Mouse (Mus musculus): ENCODE results near the gene Vmn2r110.

Vmn2r110 gene

DNA sequence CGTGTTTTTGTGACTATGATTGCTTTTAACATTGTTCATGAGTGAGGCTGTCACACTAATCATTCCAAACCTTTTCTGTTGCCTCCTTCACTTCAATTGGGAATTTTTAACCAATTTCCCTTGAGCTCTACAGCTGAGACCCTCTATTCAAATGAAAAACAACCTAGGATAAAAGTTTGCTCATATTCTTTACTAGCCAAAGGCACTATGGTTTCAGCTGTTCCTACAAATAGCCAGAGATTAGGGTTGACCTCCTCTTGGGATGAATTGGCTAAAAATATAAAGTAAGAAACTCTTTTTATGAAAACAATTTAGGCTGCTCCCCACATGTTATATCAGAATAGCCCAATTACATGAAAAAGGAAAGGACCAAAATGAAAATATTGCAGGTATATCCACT lies at the start of gene Vmn2r110:
Gene Vmn2r110, minus strand, starts transcription at position 101 of the 400 bp plus-strand sequence.
- no peak for DNase-seq (ENCODE audit: low spot score)

DNA sequence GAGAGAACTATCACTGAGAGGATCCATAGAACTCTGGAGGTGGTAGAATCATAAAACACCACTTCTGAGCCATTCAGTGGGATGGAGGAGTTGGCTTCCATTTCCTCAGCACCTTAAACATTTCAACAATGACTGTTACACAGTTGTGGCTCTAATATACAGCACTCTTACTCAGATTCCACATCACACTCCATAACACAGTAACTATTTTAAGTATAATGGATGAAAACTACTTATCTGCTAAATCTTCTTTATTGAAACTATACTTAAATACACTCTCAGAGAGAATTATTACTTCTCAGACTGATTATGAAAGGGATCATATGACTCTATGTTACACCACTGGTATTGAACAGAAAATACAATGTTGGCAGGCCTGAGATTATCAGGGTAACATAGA lies 28.6 kb upstream of the Vmn2r110 start, which contains the start of gene Fpr-rs3:
Gene Fpr-rs3, minus strand, starts transcription at position 101 of the 400 bp plus-strand sequence.
- DNase-seq (ENCODE audit: low spot score): no peak

DNA sequence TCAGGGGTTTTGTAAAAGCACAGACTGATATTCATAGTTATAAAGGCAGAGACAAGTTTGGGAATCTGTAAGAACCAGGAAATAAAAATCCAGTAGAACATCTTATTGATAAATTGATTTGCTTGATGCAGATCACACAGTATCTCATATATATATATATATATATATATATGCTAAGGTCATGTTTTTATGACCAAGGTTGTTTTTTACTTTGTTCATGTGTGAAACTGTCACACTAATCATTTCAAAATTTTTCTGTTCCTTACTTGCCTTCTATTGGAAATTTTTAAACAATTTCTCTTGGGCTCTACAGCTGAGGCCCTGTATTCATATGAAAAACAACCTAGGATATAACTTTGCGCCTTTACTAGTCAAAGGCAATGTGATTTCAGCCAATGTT lies 31.6 kb downstream of the Vmn2r110 start, which contains the start of gene Vmn2r109:
Gene Vmn2r109, minus strand, starts transcription at position 101 of the 400 bp plus-strand sequence.
- DNase-seq (ENCODE audit: low spot score): no peak

All from ovary, adult 18-20 months (tissue).